In the genomic region with DNA sequence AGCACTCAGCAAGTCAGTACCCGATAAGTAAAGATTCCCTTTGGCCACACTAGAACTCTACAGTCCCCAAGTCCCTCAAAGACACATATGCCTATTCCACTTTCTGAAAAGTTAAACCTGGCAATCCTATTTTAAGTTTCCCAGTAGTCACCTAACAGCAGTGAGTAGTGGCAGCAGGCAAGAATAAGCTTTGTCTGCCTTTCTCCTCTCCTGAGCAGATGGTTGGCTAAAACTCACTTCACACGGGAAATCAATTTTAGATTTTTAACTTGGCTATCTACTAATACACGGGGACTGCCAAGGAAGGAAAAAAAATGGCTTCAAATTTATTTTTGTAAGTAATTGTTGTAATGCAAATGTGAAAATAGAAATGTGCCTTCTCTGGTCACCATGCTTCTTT, we compare ENCODE assay signal across 26 mouse cellular contexts.
"Had no signal": no experiment of that assay in that cellular context is flagged by ENCODE, and none has a peak within 500 bp of the region (broad histone marks: within the 10 kb centered on the region; RNA-seq: fewer than 3 reads in every experiment).

No protein-coding gene starts in this region.

- H3K9ac ChIP-seq: heart, embryonic 12.5 days; hindbrain, embryonic 12.5 days; hindbrain, embryonic 14.5 days; intestine, embryonic 15.5 days; limb, embryonic 13.5 days; limb, embryonic 15.5 days; liver, embryonic 12.5 days; liver, embryonic 14.5 days had no signal

- DNase-seq: gastrocnemius, adult 2 months; gastrocnemius, postnatal 10 days; gastrocnemius, postnatal 25 days; heart, adult 18-20 months; heart, postnatal 10 days; heart, postnatal 4 days; kidney, adult 18-20 months; kidney, adult 8-10 months; kidney, postnatal 14 days; kidney, postnatal 36 days; layer of hippocampus, adult 9-11 months; layer of hippocampus, postnatal 36 days; left cerebral cortex, postnatal 4 days had no signal

- H3K36me3 ChIP-seq: heart, embryonic 10.5 days; heart, embryonic 12.5 days; hindbrain, embryonic 10.5 days; hindbrain, embryonic 12.5 days; intestine, embryonic 15.5 days; limb, embryonic 13.5 days; limb, embryonic 15.5 days; liver, embryonic 12.5 days had no signal

- ATAC-seq: hindbrain, embryonic 16.5 days; inflammation-experienced regulatory T-cells, adult 6 months; intestine, embryonic 15.5 days; intestine, postnatal 0 days; liver, embryonic 12.5 days had no signal

- H3K4me1 ChIP-seq: heart, embryonic 10.5 days; heart, embryonic 12.5 days; hindbrain, embryonic 10.5 days; hindbrain, embryonic 12.5 days; intestine, embryonic 15.5 days; limb, embryonic 13.5 days; limb, embryonic 15.5 days; liver, embryonic 12.5 days had no signal

- H3K9me3 ChIP-seq: heart, embryonic 10.5 days; heart, embryonic 12.5 days; hindbrain, embryonic 10.5 days; hindbrain, embryonic 12.5 days; intestine, embryonic 15.5 days; limb, embryonic 13.5 days; limb, embryonic 15.5 days; liver, embryonic 12.5 days had no signal

- H3K4me3 ChIP-seq: gastrocnemius, adult 2 months; heart, embryonic 10.5 days; heart, embryonic 12.5 days; hindbrain, embryonic 10.5 days; hindbrain, embryonic 12.5 days; intestine, embryonic 15.5 days; limb, embryonic 13.5 days; limb, embryonic 15.5 days; liver, embryonic 12.5 days had no signal

- H3K4me2 ChIP-seq: heart, embryonic 12.5 days; hindbrain, embryonic 12.5 days; hindbrain, embryonic 14.5 days; intestine, embryonic 15.5 days; limb, embryonic 13.5 days; limb, embryonic 15.5 days; liver, embryonic 12.5 days had no signal

- H3K27me3 ChIP-seq: heart, embryonic 12.5 days; hindbrain, embryonic 12.5 days; intestine, embryonic 15.5 days; limb, embryonic 13.5 days; limb, embryonic 15.5 days; liver, embryonic 12.5 days had no signal

- H3K27ac ChIP-seq: gastrocnemius, adult 2 months; heart, embryonic 10.5 days; hindbrain, embryonic 10.5 days; hindbrain, embryonic 12.5 days; hindbrain, embryonic 14.5 days; intestine, embryonic 15.5 days; limb, embryonic 13.5 days; limb, embryonic 15.5 days; liver, embryonic 12.5 days; liver, embryonic 14.5 days had no signal
